Mouse (Mus musculus): ENCODE results near the gene Ercc8. TPM values are rescaled to one million over a fixed set of nuclear protein-coding genes. Genes with fewer than 3 reads are reported as not detected.

The Ercc8 gene
- polyA plus RNA-seq, 1 experiment from 2014 or later: 32.2 TPM

DNA sequence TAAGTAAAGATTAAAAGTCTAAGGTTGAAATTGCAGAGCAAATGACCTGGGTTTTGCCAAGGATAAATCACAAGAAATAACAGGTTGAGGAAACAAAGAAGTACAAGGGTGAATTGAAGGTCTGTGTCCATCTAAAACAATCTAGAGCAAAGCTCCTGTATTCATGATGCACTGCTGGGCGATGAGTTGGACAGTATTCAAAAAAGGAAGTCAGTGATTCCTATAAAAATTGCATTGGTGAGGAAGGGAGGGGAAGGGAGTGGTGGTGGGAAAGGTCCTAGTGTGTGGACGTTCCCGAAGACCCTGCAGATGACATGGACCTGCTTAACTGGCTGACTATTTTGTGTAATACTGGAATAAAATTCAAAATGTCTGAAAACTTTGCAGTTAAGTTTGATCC is 6.1 kb downstream of the Ercc8 start:
- 92% methylated on average over 3 of the region's 3 CpGs for WGBS
- H3K4me2 ChIP-seq (ENCODE audit: low read length): no peak overlapping the region
- H3K9me3 ChIP-seq (ENCODE audit: control insufficient read depth, low read length): no peaks in the 10 kb centered on the region
- peaks cover 16% of the 10 kb centered on the region; the same call in 1 of the 2 replicates for H3K36me3 ChIP-seq (ENCODE audit: control insufficient read depth, insufficient read depth, low read length)
- no peaks in the 10 kb centered on the region for H3K27me3 ChIP-seq (ENCODE audit: control insufficient read depth, insufficient read depth, low read length)
- H3K4me3 ChIP-seq (replicated peaks; ENCODE audit: low read depth, low read length): no peak overlapping the region
- peaks cover 3% of the 10 kb centered on the region; the same call in 1 of the 2 replicates for H3K4me1 ChIP-seq (ENCODE audit: control insufficient read depth, insufficient read depth, low read length)
- H3K9ac ChIP-seq (replicated peaks; ENCODE audit: low read length): no peak overlapping the region
- H3K27ac ChIP-seq (replicated peaks; ENCODE audit: low read depth, low read length): no peak overlapping the region
- DNase-seq (no peak), ATAC-seq (ENCODE audit: low FRiP score, low TSS enrichment) (no peak)

DNA sequence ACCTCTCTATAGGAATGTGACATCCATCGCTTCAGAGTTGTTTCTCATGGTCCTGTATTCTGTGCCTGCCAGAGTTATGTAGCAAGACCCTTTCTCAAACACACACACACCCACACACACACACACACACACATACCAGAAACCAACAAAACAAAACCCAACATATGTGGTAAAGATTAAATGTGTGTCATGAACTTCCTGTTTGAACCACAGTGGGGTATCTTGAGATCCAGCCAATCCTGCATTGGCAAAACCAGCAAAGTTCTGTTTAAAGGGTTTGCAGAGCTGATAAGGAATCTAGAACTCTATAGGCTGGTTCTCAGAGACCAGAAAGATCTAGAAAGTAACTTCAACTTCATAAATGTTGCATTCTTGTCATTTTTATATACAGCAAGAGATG is 11.5 kb downstream of the Ercc8 start:
- H3K4me3 ChIP-seq (replicated peaks; ENCODE audit: low read depth, low read length): no peak overlapping the region
- DNase-seq (no peak), ATAC-seq (ENCODE audit: low FRiP score, low TSS enrichment) (no peak)
- WGBS: 95% methylated on average over 1 of the region's 1 CpGs
- peaks cover 43% of the 10 kb centered on the region for H3K36me3 ChIP-seq (ENCODE audit: control insufficient read depth, insufficient read depth, low read length)
- no peaks in the 10 kb centered on the region for H3K9me3 ChIP-seq (ENCODE audit: control insufficient read depth, low read length)
- H3K9ac ChIP-seq (replicated peaks; ENCODE audit: low read length): no peak overlapping the region
- no peaks in the 10 kb centered on the region for H3K4me1 ChIP-seq (ENCODE audit: control insufficient read depth, insufficient read depth, low read length)
- no peak overlapping the region for H3K27ac ChIP-seq (replicated peaks; ENCODE audit: low read depth, low read length)
- H3K27me3 ChIP-seq (ENCODE audit: control insufficient read depth, insufficient read depth, low read length): no peaks in the 10 kb centered on the region
- no peak overlapping the region for H3K4me2 ChIP-seq (ENCODE audit: low read length)

DNA sequence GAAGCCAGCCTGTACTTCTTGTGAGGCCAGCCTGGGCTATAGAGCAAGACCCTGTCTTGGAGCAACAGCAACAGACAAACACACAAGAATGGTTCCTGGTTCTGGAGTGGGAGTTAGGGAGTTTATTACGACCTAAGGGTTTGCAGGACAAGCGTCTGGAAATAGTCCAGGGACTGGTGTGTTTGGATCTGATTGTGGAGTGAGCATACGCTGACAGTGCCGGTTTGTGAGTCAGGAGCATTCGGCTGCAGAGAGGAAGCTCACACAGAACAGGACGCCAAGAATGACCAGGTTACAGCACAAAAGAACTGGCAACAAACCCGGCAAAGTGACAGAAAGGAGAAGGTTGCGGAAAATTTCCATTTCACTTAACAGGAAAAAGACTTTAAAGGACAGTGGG is 12.0 kb downstream of the Ercc8 start:
- Histone ChIP-seq H3K4me3 (replicated peaks; ENCODE audit: low read depth, low read length) (no peak overlapping the region), H3K9ac (replicated peaks; ENCODE audit: low read length) (no peak overlapping the region), H3K4me1 (ENCODE audit: control insufficient read depth, insufficient read depth, low read length) (no peaks in the 10 kb centered on the region), H3K27ac (replicated peaks; ENCODE audit: low read depth, low read length) (no peak overlapping the region), H3K36me3 (ENCODE audit: control insufficient read depth, insufficient read depth, low read length) (peaks cover 48% of the 10 kb centered on the region), H3K27me3 (ENCODE audit: control insufficient read depth, insufficient read depth, low read length) (no peaks in the 10 kb centered on the region), H3K4me2 (ENCODE audit: low read length) (no peak overlapping the region), H3K9me3 (ENCODE audit: control insufficient read depth, low read length) (no peaks in the 10 kb centered on the region)
- no peak for DNase-seq
- no peak for ATAC-seq (ENCODE audit: low FRiP score, low TSS enrichment)
- WGBS: 94% methylated on average over 8 of the region's 8 CpGs

DNA sequence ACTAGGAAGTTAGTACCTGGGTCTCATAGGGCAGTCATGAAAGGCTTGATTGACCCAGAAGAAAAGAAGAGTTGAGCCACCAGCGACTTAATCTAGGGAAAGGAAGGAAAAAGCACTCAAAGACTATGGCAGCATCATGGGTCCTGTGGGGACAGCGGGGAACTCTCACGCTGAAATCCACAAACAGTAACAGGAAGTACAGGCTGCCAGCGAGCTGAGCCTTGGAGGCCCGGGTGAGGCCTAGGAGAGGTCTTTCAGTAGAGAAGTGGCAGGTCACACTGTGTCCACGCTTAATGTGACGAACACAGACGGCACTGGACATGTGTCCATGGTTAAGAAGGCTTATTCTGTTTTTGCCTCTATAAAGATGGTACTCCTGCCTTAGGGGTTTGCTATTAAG is 21.1 kb downstream of the Ercc8 start:
- WGBS: 84% methylated on average over 8 of the region's 8 CpGs
- H3K9me3 ChIP-seq (ENCODE audit: control insufficient read depth, low read length): no peaks in the 10 kb centered on the region
- peaks cover 68% of the 10 kb centered on the region for H3K36me3 ChIP-seq (ENCODE audit: control insufficient read depth, insufficient read depth, low read length)
- H3K4me3 ChIP-seq (replicated peaks; ENCODE audit: low read depth, low read length): no peak overlapping the region
- DNase-seq (no peak), ATAC-seq (ENCODE audit: low FRiP score, low TSS enrichment) (no peak)
- H3K4me2 ChIP-seq (ENCODE audit: low read length): no peak overlapping the region
- no peak overlapping the region for H3K9ac ChIP-seq (replicated peaks; ENCODE audit: low read length)
- H3K27ac ChIP-seq (replicated peaks; ENCODE audit: low read depth, low read length): no peak overlapping the region
- H3K27me3 ChIP-seq (ENCODE audit: control insufficient read depth, insufficient read depth, low read length): no peaks in the 10 kb centered on the region
- no peaks in the 10 kb centered on the region for H3K4me1 ChIP-seq (ENCODE audit: control insufficient read depth, insufficient read depth, low read length)

DNA sequence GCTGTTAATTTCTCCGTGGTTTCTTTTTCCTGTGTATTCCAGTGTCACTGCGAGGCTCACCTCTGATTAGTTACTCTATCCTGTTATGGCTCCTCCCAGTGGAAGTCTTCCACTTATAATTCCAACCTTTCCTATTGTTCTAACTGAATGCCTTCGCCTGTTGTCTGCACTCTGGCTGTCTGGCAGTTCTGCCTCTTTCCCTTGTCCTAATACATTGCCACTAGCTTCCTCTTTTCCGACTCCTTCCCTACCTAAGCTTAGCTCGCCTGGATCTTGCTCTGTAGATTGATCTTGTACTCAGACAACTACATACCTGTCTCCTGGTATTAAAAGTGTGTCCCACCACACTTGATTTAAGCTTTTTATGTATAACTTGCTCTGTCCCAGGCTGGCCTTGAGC is 22.3 kb downstream of the Ercc8 start:
- Histone ChIP-seq H3K4me2 (ENCODE audit: low read length) (no peak overlapping the region), H3K4me1 (ENCODE audit: control insufficient read depth, insufficient read depth, low read length) (no peaks in the 10 kb centered on the region), H3K27ac (replicated peaks; ENCODE audit: low read depth, low read length) (no peak overlapping the region), H3K36me3 (ENCODE audit: control insufficient read depth, insufficient read depth, low read length) (peaks cover 70% of the 10 kb centered on the region), H3K4me3 (replicated peaks; ENCODE audit: low read depth, low read length) (no peak overlapping the region), H3K9ac (replicated peaks; ENCODE audit: low read length) (no peak overlapping the region), H3K9me3 (ENCODE audit: control insufficient read depth, low read length) (no peaks in the 10 kb centered on the region), H3K27me3 (ENCODE audit: control insufficient read depth, insufficient read depth, low read length) (no peaks in the 10 kb centered on the region)
- ATAC-seq (ENCODE audit: low FRiP score, low TSS enrichment): no peak
- no peak for DNase-seq
- 90% methylated on average over 5 of the region's 5 CpGs for WGBS

DNA sequence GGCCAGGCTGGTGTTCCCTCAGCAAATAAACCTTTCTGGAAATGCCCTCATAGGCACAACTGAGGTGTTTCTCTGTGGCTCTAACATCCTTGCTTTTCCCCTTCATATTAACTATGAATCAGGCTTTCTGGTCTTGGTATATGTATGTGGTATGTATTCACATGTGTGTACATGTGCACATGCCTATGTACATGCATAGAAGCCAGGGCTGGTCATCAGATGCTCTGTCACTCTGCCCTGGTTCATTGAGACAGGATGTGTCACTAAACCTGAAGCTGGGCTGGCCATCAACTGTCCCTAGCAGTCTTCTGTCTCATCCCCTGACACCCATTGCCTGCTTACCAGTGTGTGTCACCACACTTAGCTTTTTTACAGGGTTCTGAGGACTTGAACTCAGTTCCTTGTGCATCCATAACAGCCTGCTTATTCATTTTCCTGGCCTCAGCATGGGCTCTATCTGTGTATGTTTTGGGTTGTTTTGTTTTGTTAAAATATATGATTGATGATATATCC is 26.3 kb downstream of the Ercc8 start:
- no peak overlapping the region for H3K9ac ChIP-seq (replicated peaks; ENCODE audit: low read length)
- no peaks in the 10 kb centered on the region for H3K9me3 ChIP-seq (ENCODE audit: control insufficient read depth, low read length)
- no peak overlapping the region for H3K4me2 ChIP-seq (ENCODE audit: low read length)
- peaks cover 52% of the 10 kb centered on the region for H3K36me3 ChIP-seq (ENCODE audit: control insufficient read depth, insufficient read depth, low read length)
- no peaks in the 10 kb centered on the region for H3K27me3 ChIP-seq (ENCODE audit: control insufficient read depth, insufficient read depth, low read length)
- H3K27ac ChIP-seq (replicated peaks; ENCODE audit: low read depth, low read length): no peak overlapping the region
- no peaks in the 10 kb centered on the region for H3K4me1 ChIP-seq (ENCODE audit: control insufficient read depth, insufficient read depth, low read length)
- no peak for DNase-seq
- no peak overlapping the region for H3K4me3 ChIP-seq (replicated peaks; ENCODE audit: low read depth, low read length)
- no peak for ATAC-seq (ENCODE audit: low FRiP score, low TSS enrichment)

DNA sequence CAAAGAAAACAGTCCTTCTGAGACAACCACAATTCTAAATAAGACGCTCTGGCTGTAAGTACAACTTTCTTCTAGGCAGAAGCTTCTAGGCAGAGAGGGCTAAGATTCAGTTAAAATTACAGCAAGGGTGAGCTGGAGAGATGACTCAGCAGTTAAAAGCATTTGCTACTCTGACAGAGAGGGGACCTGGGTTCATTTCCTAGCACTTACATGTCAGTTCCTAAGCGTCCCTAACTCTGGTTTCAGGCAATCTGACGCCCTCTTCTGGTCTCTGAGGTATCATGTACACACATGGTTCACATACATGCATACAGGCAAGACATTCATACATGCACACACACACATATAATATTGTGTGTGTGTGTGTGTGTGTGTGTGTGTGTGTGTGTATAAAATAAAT is 27.0 kb downstream of the Ercc8 start:
- H3K4me3 ChIP-seq (replicated peaks; ENCODE audit: low read depth, low read length): no peak overlapping the region
- no peak overlapping the region for H3K4me2 ChIP-seq (ENCODE audit: low read length)
- no peaks in the 10 kb centered on the region for H3K9me3 ChIP-seq (ENCODE audit: control insufficient read depth, low read length)
- H3K36me3 ChIP-seq (ENCODE audit: control insufficient read depth, insufficient read depth, low read length): peaks cover 49% of the 10 kb centered on the region
- H3K4me1 ChIP-seq (ENCODE audit: control insufficient read depth, insufficient read depth, low read length): no peaks in the 10 kb centered on the region
- 93% methylated on average over 3 of the region's 3 CpGs for WGBS
- no peak overlapping the region for H3K27ac ChIP-seq (replicated peaks; ENCODE audit: low read depth, low read length)
- no peaks in the 10 kb centered on the region for H3K27me3 ChIP-seq (ENCODE audit: control insufficient read depth, insufficient read depth, low read length)
- DNase-seq (no peak), ATAC-seq (ENCODE audit: low FRiP score, low TSS enrichment) (no peak)
- no peak overlapping the region for H3K9ac ChIP-seq (replicated peaks; ENCODE audit: low read length)

DNA sequence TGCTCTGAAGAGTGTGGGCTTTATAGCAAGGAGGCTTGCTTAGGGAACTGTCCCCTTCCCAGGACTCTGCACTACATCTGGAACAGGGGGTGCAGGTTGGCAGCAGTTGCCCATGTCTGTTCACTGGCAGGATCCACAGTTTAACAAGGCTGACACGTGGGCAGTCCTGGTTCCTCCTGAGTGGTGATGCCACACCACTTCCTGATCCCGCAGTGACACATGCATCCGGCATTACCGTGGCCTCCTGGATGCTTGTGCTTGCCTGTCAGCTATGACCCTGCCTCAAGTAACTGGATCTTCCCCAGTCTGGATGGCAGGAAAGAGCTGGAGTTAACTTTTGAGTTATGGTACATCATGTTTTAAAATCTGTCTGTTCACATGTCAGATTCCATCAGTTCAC is 29.5 kb downstream of the Ercc8 start:
- peaks cover 32% of the 10 kb centered on the region for H3K36me3 ChIP-seq (ENCODE audit: control insufficient read depth, insufficient read depth, low read length)
- H3K4me3 ChIP-seq (replicated peaks; ENCODE audit: low read depth, low read length): no peak overlapping the region
- H3K4me2 ChIP-seq (ENCODE audit: low read length): no peak overlapping the region
- H3K9ac ChIP-seq (replicated peaks; ENCODE audit: low read length): no peak overlapping the region
- WGBS: 93% methylated on average over 4 of the region's 4 CpGs
- H3K4me1 ChIP-seq (ENCODE audit: control insufficient read depth, insufficient read depth, low read length): no peaks in the 10 kb centered on the region
- no peaks in the 10 kb centered on the region for H3K27me3 ChIP-seq (ENCODE audit: control insufficient read depth, insufficient read depth, low read length)
- no peak for DNase-seq
- H3K9me3 ChIP-seq (ENCODE audit: control insufficient read depth, low read length): no peaks in the 10 kb centered on the region
- no peak for ATAC-seq (ENCODE audit: low FRiP score, low TSS enrichment)
- no peak overlapping the region for H3K27ac ChIP-seq (replicated peaks; ENCODE audit: low read depth, low read length)

DNA sequence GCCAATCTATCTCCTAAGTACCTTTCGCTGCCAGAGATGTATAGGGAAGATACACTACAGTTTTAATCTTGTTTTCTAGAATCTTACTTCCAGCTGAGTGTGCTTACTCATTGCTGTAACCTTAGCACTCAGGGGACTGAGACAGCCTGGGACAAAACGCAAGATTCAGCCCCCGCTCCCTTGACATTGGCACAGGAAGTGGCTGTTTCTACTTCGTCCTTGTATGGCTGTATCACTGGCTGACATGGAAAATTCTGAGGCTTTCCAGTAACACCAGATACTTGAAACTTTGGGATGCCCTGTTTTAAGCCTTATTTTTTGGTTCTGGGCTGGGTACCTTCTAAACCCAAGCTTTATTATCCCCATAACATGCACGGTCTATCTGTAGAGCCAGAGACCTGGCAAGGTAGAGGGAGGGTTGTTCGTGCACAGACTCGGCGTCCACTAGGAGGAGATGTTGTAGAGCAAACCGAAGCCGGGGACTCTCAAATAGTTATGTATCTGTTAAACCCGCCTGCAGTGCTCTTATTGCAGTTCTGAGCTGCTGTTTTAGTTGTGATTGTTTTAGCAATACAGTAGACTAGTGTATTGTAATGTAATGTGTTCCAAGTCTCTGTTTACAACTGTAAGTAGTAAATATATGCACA is 32.7 kb downstream of the Ercc8 start:
- DNase-seq: peak; percentile 84
- ATAC-seq (ENCODE audit: low FRiP score, low TSS enrichment): no peak
- H3K4me1 ChIP-seq (ENCODE audit: control insufficient read depth, insufficient read depth, low read length): no peaks in the 10 kb centered on the region
- 68% methylated on average over 11 of the region's 11 CpGs for WGBS
- H3K36me3 ChIP-seq (ENCODE audit: control insufficient read depth, insufficient read depth, low read length): peaks cover 35% of the 10 kb centered on the region
- no peak overlapping the region for H3K4me2 ChIP-seq (ENCODE audit: low read length)
- no peak overlapping the region for H3K4me3 ChIP-seq (replicated peaks; ENCODE audit: low read depth, low read length)
- no peaks in the 10 kb centered on the region for H3K27me3 ChIP-seq (ENCODE audit: control insufficient read depth, insufficient read depth, low read length)
- no peak overlapping the region for H3K9ac ChIP-seq (replicated peaks; ENCODE audit: low read length)
- no peaks in the 10 kb centered on the region for H3K9me3 ChIP-seq (ENCODE audit: control insufficient read depth, low read length)
- H3K27ac ChIP-seq (replicated peaks; ENCODE audit: low read depth, low read length): no peak overlapping the region
